15 mouse cellular contexts compared by ENCODE assay signal in genomic region chr13:25077262-25077661, GRCm38 (mm10). TPM values are rescaled to one million over a fixed set of nuclear protein-coding genes. Genes with fewer than 3 reads are reported as not detected.
DNase-seq lines count a peak whose midpoint lies in the region; TF ChIP-seq lines count a peak whose summit lies in the region.
"Had no signal": no experiment of that assay in that cellular context is flagged by ENCODE, and none has a peak within 500 bp of the region (broad histone marks: within the 10 kb centered on the region; RNA-seq: fewer than 3 reads in every experiment).

No protein-coding gene starts in this region.

- 4% methylated on average over 7 of the region's 7 CpGs for WGBS in kidney, adult 2 months
- WGBS in limb, embryonic 10.5 days = 2% methylated on average over 7 of the region's 7 CpGs

- no peaks in the 10 kb centered on the region for H3K27me3 ChIP-seq in kidney, adult 2 months (replicated peaks; ENCODE audit: control insufficient read depth, insufficient read depth, low read length)
- peaks cover 3% of the 10 kb centered on the region; the same call in 1 of the 2 replicates for H3K27me3 ChIP-seq in limb, embryonic 10.5 days (ENCODE audit: low read depth, poor library complexity, severe bottlenecking)
- H3K27me3 ChIP-seq: liver, embryonic 15.5 days had no signal

- H3K4me1 ChIP-seq in kidney, adult 2 months (ENCODE audit: control insufficient read depth, insufficient read depth, low read length) = no peaks in the 10 kb centered on the region; the same call in 1 of the 2 replicates
- peaks cover 15% of the 10 kb centered on the region for H3K4me1 ChIP-seq in limb, embryonic 10.5 days
- H3K4me1 ChIP-seq: liver, embryonic 15.5 days had no signal

- DNase-seq in kidney, adult 2 months = peak; percentile 39
- no peak for DNase-seq in kidney, adult 8-10 months
- peak; percentile 17 for DNase-seq in brain, adult 2 months (ENCODE audit: low read depth, low spot score)
- peak; percentile 80 for DNase-seq in embryo, embryonic 10.5 days (ENCODE audit: low spot score)
- DNase-seq in limb, embryonic 10.5 days (ENCODE audit: low spot score) = peak; percentile 40
- no peak for DNase-seq in spleen, postnatal 14 days (ENCODE audit: low spot score in 2 of 2)
- DNase-seq in left cerebral cortex, postnatal 4 days = no peak
- DNase-seq: adrenal gland, adult 8-10 months; cerebellum, adult 11 months; heart, postnatal 36 days had no signal

- no peak for TF ChIP-seq CTCF in kidney, adult 2 months (conservative IDR thresholded peaks at IDR 0.05; ENCODE audit: insufficient read depth, insufficient read length, low read depth, low read length)

- intact Hi-C loops in left cerebral cortex, postnatal 4 days (cut with DNase I) = no loop called here

- no peaks in the 10 kb centered on the region for H3K9me3 ChIP-seq in limb, embryonic 10.5 days (replicated peaks)
- H3K9me3 ChIP-seq: heart, embryonic 10.5 days; liver, embryonic 15.5 days had no signal

- H3K36me3 ChIP-seq in kidney, adult 2 months (ENCODE audit: control insufficient read depth, insufficient read depth, low read length) = no peaks in the 10 kb centered on the region
- H3K36me3 ChIP-seq in limb, embryonic 10.5 days = no peaks in the 10 kb centered on the region
- H3K36me3 ChIP-seq: heart, embryonic 10.5 days; liver, embryonic 15.5 days had no signal

- no peak overlapping the region for H3K4me3 ChIP-seq in kidney, adult 2 months (ENCODE audit: insufficient read depth, low read depth, low read length)
- H3K4me3 ChIP-seq in limb, embryonic 10.5 days = no peak overlapping the region
- H3K4me3 ChIP-seq: heart, embryonic 10.5 days; liver, embryonic 15.5 days had no signal

- no peak for TF ChIP-seq POLR2A in kidney, adult 2 months (IDR thresholded peaks at IDR 0.05; ENCODE audit: low read depth, low read length)

- no peak overlapping the region for H3K27ac ChIP-seq in kidney, adult 2 months (ENCODE audit: insufficient read depth, low read depth, low read length)
- H3K27ac ChIP-seq in limb, embryonic 10.5 days = no peak overlapping the region
- H3K27ac ChIP-seq: heart, embryonic 10.5 days; liver, embryonic 15.5 days; stomach, postnatal 0 days had no signal

RNA-seq across cellular contexts. Expression of gene Dcdc2a, which starts 21.5 kb away (rescaled TPM):
- polyA plus RNA-seq in kidney, adult 2 months (2012; rRNA removed) = 1.4 and 1.6 TPM in 2 replicates
- polyA plus RNA-seq in limb, embryonic 10.5 days (2016; fragmentation: Nextera tagmentation; extraction: Ambion mirVana) = 0.73 and 1.3 TPM in 2 replicates
- 1 to 10 TPM; 3.8 TPM for total RNA-seq in left cerebral cortex, postnatal 4 days (2021)
- total RNA-seq: common myeloid progenitor, adult 5-6 weeks; heart, postnatal 36 days; monocyte, adult 5-6 weeks had no signal

RNA-seq across cellular contexts. Expression of gene Mrs2, which starts 57.1 kb away (rescaled TPM):
- 23.9 and 27.3 TPM in 2 replicates for polyA plus RNA-seq in kidney, adult 2 months (2012; rRNA removed)
- 17.5 and 18.5 TPM in 2 replicates for polyA plus RNA-seq in limb, embryonic 10.5 days (2016; fragmentation: Nextera tagmentation; extraction: Ambion mirVana)
- total RNA-seq in left cerebral cortex, postnatal 4 days (2021) = 10 to 100 TPM; 40.0 to 42.2 TPM

Comparison
In these comparisons a context has a peak if more than half of its experiments do, and no peak if none do; other contexts are left out.
1. DNase-seq: peak in kidney, adult 2 months (single experiment), brain, adult 2 months (single experiment), embryo, embryonic 10.5 days (single experiment) and limb, embryonic 10.5 days (single experiment); none in kidney, adult 8-10 months (0 of 2), spleen, postnatal 14 days (0 of 2) and left cerebral cortex, postnatal 4 days (single experiment).